Comparison of ENCODE assay signal across 10 mouse cellular contexts in genomic region chr15:65452258-65453028, GRCm38 (mm10).
DNase-seq lines count a peak whose midpoint lies in the region; ATAC-seq and TF ChIP-seq lines count a peak whose summit lies in the region.
"Had no signal": no experiment of that assay in that cellular context is flagged by ENCODE, and none has a peak within 500 bp of the region (broad histone marks: within the 10 kb centered on the region; RNA-seq: fewer than 3 reads in every experiment).

No protein-coding gene starts in this region.

- H3K9me3 ChIP-seq in hindbrain, postnatal 0 days (ENCODE audit: low read length): no peaks in the 10 kb centered on the region
- H3K9me3 ChIP-seq: limb, embryonic 15.5 days had no signal

- peak; percentile 79 for ATAC-seq in hindbrain, postnatal 0 days
- ATAC-seq in monocyte, adult 5-6 weeks (replicated peaks; ENCODE audit: insufficient number of reproducible peaks, low FRiP score, low TSS enrichment, poor library complexity, severe bottlenecking): no peak

- DNase-seq in gastrocnemius, postnatal 14 days: peak; percentile 34
- no peak for DNase-seq in gastrocnemius, postnatal 25 days
- peak; percentile 49 to 55 for DNase-seq in right cerebral cortex, postnatal 10 days (ENCODE audit: low spot score in 2 of 2)
- DNase-seq in right cerebral cortex, postnatal 25 days: no peak
- peak; percentile 85 for DNase-seq in hindbrain, postnatal 0 days (ENCODE audit: low spot score)
- DNase-seq in right cerebral cortex, postnatal 4 days: peak; percentile 4
- no peak for DNase-seq in adrenal gland, adult 8-10 months
- DNase-seq: kidney, adult 18-20 months had no signal

- no peak overlapping the region for H3K27ac ChIP-seq in hindbrain, postnatal 0 days
- H3K27ac ChIP-seq: limb, embryonic 15.5 days had no signal

- H3K9ac ChIP-seq in hindbrain, postnatal 0 days (replicated peaks; ENCODE audit: low read length): no peak overlapping the region
- H3K9ac ChIP-seq: limb, embryonic 15.5 days had no signal

- no peak for TF ChIP-seq CTCF in hindbrain, postnatal 0 days (IDR thresholded peaks at IDR 0.05; ENCODE audit: low read depth)

- H3K36me3 ChIP-seq in hindbrain, postnatal 0 days (ENCODE audit: insufficient read depth, low read length): no peaks in the 10 kb centered on the region
- H3K36me3 ChIP-seq: limb, embryonic 15.5 days had no signal

- intact Hi-C loops in gastrocnemius, postnatal 14 days (cut with DNase I; ENCODE audit: low total_unique reads): no loop called here

- no peak overlapping the region for H3K4me3 ChIP-seq in hindbrain, postnatal 0 days (ENCODE audit: low read length)
- H3K4me3 ChIP-seq: limb, embryonic 15.5 days had no signal

- no peak overlapping the region for H3K4me2 ChIP-seq in hindbrain, postnatal 0 days (ENCODE audit: low read depth, low read length)
- H3K4me2 ChIP-seq: limb, embryonic 15.5 days had no signal

- 49% methylated on average over 4 of the region's 4 CpGs for WGBS in hindbrain, postnatal 0 days

- H3K4me1 ChIP-seq in hindbrain, postnatal 0 days (ENCODE audit: insufficient read depth, low read length): no peaks in the 10 kb centered on the region
- H3K4me1 ChIP-seq: limb, embryonic 15.5 days had no signal

- H3K27me3 ChIP-seq in hindbrain, postnatal 0 days (ENCODE audit: insufficient read depth, low read length): no peaks in the 10 kb centered on the region
- H3K27me3 ChIP-seq: limb, embryonic 15.5 days had no signal

Comparison
In these comparisons a context has a peak if more than half of its experiments do, and no peak if none do; other contexts are left out.
1. DNase-seq: peak in gastrocnemius, postnatal 14 days (single experiment), right cerebral cortex, postnatal 10 days (2 of 2), hindbrain, postnatal 0 days (single experiment) and right cerebral cortex, postnatal 4 days (single experiment); none in gastrocnemius, postnatal 25 days (single experiment), right cerebral cortex, postnatal 25 days (single experiment) and adrenal gland, adult 8-10 months (single experiment).